Mouse (Mus musculus): ENCODE data around the gene Ipo5. TPM values are rescaled to one million over a fixed set of nuclear protein-coding genes. Genes with fewer than 3 reads are reported as not detected.

Ipo5 gene
- total RNA-seq, 2 experiments from 2014 or later = 129 to 131 TPM

Other genes with a start within 250 kb of the Ipo5 start
- gene Farp1, start 124.0 kb downstream of the Ipo5 start, total RNA-seq (2021) = 10 to 100 TPM; 42.9 to 43.2 TPM

All from heart, postnatal 4 days (tissue).